Mouse (Mus musculus): ENCODE data around the gene Proz.
"Not testable (repeated sequence)": the region's sequence is repeated elsewhere in the genome, so short reads cannot be mapped to it uniquely, and the experiment has no call there.

The Proz gene

GRCm38 (mm10) chr8:13060441-13061150 lies at the start of gene Proz:
Gene Proz (plus strand): TSS chr8:13060914.
- ATAC-seq (ENCODE audit: low TSS enrichment), result no peak

GRCm38 (mm10) chr8:13019560-13019959 lies 41.2 kb upstream of the Proz start:
- ATAC-seq (ENCODE audit: low TSS enrichment), result no peak

GRCm38 (mm10) chr8:13021830-13022229 lies 38.9 kb upstream of the Proz start:
- ATAC-seq (ENCODE audit: low TSS enrichment), result peak; percentile 85

- no peak for ATAC-seq (ENCODE audit: low TSS enrichment)
Observed at GRCm38 (mm10) chr8:13025487-13026224, 35.1 kb upstream of the Proz start, which contains the start of gene F7. Gene F7 (plus strand): TSS chr8:13026034.

DNA sequence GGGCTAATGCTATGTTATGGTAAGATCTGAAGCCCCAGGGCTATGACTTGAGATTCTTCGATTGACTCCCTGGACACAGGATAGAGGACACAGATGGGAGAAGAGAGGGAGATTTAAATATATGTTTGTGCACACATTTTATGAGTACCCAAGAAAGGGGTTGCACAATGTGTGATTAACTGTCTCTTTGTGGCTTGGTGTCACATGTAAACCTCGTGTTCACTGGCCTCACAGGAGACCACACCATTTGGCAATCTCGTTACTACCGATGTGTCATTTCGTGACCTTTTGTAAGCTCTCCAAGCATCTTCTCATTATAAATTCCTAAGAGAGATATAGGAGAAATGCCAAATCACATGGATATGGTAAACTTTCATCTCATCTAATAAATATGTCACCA lies 33.1 kb upstream of the Proz start:
- no peak for ATAC-seq (ENCODE audit: low TSS enrichment)

DNA sequence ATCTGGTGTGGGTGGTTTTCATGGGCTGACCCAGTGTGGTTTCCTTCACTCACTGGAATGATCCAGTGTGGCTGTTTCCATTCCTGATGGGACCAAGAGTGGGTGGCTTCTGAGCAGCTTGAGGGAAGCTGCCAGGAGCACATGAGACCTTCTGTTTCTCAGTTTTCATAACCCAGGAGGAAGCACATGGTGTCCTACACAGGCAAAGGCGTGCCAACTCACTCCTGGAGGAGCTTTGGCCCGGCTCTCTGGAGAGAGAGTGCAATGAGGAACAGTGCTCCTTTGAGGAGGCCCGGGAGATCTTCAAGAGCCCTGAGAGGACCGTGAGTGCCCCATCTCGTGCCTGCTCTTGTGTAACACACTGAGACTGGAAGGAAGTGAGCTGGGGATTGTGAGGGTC lies 32.2 kb upstream of the Proz start:
- ATAC-seq (ENCODE audit: low TSS enrichment), result peak; percentile 87

DNA sequence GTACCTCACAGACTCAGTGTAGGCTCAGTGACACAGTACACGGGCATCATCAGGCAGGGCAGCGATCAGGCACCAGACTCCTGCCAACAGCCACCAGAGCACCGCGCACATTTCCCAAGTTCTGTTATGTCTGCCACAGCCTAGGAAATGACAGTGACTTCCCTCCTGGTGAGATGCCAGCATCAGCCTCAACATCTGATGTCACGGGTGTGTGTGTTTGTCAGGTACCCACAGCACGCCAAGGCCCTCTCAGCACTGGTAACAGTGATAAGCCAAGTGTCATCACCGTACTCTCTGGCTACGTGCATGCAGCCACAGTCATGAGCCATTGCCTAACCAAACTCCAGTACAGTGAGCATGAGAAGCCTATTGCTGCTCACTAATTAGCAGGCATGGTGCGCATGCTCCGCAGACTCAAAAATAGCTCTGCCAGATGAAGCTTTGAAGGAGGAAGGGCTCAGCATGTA lies 24.3 kb upstream of the Proz start:
- ATAC-seq (ENCODE audit: low TSS enrichment), result peak; percentile 89

DNA sequence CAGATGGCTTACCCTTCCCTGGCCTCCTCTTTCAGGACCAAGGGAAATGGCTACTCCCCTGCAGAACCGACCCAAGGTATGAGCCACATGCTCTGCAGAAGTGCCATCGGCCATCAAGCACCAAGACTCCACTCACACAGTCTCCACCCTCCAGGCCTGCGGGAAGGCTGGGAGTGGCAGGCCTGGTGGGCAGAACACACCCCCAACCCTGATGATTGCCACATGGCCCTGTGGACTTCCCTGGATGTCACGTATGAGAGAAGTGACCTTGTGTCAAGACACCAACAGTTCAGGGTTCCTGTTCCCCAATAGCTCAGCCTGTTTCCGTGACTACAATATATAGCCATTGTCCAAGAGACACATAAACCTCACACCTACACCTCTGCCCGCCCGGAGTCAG lies 23.7 kb upstream of the Proz start, which contains the start of gene F10:
F10 (plus strand) TSS at position 294 of the 400 bp plus-strand sequence.
- no peak for ATAC-seq (ENCODE audit: low TSS enrichment)

DNA sequence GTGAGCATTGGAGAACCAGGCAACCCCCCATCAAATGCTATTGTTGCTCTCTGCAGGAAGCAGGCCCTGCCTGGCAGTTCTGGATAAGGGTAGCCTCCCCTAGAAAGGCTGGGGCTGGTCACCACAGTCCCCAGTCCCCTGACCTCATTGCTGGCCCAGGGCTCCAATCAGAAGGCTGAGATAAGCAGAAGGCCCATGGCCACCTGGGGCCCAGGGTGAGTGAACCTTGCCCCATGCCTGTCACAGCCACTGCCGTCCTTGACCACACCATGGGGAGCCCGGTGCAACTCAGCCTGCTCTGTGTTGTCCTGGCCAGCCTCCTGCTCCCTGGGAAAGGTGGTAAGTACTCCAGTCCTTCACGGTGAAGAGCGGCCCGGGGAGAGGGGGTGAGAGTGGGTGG lies 23.1 kb upstream of the Proz start:
- ATAC-seq (ENCODE audit: low TSS enrichment), result no peak

- ATAC-seq (ENCODE audit: low TSS enrichment), result no peak
Observed at GRCm38 (mm10) chr8:13039054-13039453, 21.7 kb upstream of the Proz start.

DNA sequence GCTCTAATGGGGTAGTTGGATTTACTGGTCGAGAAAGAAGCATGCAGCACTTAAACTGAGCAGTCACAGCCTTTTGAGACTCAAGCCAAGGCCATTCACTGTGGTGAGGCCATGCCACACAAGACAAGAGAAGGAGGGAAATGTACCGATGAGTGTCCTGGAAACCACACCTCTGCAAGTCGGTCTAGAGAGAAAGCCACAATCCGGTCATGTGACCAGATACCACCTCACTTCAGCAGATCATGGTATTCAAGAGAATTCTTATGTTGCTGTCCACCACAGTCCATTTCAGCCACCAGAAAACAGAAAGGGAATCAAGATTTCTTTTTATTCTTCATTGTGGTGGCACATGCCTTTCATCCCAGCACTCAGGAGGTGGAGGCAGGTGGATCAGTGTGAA lies 19.3 kb upstream of the Proz start:
- ATAC-seq (ENCODE audit: low TSS enrichment), result no peak

DNA sequence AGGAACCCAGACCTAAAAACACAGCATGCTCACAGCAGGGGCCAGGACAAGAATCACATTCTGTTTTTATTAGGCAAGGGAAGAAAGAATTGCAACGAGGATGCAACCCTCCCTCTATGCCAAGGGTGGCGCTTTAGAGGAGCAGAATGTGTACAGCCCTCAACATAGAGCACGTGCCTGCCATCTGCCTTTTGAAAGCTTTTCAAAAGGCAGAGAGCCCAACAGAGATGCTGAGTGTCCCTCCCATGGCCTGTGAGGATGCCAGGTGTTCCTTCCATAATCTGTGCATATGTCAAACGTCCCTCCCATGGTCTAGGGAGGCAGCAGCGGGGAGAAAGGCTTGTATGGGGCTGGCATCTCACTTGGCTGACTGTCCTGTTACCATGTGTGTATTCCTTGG lies 13.1 kb upstream of the Proz start:
- no peak for ATAC-seq (ENCODE audit: low TSS enrichment)

GRCm38 (mm10) chr8:13050550-13050949 lies 10.2 kb upstream of the Proz start:
- ATAC-seq (ENCODE audit: low TSS enrichment), result no peak

GRCm38 (mm10) chr8:13057351-13057750 lies 3.4 kb upstream of the Proz start:
- no peak for ATAC-seq (ENCODE audit: low TSS enrichment)

- no peak for ATAC-seq (ENCODE audit: low TSS enrichment)
Observed at GRCm38 (mm10) chr8:13063112-13063511, 2.4 kb downstream of the Proz start.

DNA sequence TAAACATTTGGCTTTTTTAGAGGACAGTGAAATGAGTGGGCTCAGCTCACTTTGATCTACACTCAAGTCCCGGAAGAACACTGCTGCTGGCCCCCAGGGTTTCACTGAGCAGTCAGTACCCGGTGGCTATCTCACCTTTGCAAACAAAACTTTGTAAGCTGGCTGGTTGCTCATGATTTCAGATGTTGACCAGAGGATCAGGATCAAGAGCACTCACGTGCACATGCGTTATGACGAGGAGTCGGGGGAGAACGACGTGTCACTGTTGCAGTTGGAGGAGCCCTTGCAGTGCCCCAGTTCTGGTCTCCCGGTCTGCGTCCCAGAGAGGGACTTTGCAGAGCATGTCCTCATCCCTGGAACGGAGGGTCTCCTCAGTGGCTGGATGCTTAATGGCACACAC lies 12.5 kb downstream of the Proz start:
- ATAC-seq (ENCODE audit: low TSS enrichment), result no peak

DNA sequence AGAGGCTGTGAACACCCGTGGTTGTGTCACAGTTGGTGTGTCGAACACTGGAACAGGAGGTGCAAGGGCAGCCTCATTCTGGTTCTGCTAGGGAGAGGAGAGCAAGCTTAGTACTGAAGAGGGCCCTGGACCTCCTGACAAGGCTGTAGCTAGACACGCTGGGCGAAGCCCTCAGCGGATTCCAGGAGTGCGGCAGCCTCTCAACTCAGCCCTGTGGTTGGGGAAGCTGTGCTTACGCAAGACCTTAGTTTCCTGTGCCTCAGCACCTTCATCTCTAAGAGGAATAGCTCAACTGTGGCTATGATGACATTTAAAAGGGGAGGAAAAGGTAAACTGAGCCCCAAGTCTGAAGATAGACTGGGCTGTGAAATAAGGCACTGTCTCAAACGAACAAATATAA lies 14.3 kb downstream of the Proz start:
- no peak for ATAC-seq (ENCODE audit: low TSS enrichment)

GRCm38 (mm10) chr8:13075579-13075978 lies 14.9 kb downstream of the Proz start:
- not testable (repeated sequence) for ATAC-seq (ENCODE audit: low TSS enrichment)

- ATAC-seq (ENCODE audit: low TSS enrichment), result peak; percentile 82
Observed at GRCm38 (mm10) chr8:13077542-13077941, 16.8 kb downstream of the Proz start.

- ATAC-seq (ENCODE audit: low TSS enrichment), result peak; percentile 65
Observed at GRCm38 (mm10) chr8:13104691-13105086, 44.0 kb downstream of the Proz start.

DNA sequence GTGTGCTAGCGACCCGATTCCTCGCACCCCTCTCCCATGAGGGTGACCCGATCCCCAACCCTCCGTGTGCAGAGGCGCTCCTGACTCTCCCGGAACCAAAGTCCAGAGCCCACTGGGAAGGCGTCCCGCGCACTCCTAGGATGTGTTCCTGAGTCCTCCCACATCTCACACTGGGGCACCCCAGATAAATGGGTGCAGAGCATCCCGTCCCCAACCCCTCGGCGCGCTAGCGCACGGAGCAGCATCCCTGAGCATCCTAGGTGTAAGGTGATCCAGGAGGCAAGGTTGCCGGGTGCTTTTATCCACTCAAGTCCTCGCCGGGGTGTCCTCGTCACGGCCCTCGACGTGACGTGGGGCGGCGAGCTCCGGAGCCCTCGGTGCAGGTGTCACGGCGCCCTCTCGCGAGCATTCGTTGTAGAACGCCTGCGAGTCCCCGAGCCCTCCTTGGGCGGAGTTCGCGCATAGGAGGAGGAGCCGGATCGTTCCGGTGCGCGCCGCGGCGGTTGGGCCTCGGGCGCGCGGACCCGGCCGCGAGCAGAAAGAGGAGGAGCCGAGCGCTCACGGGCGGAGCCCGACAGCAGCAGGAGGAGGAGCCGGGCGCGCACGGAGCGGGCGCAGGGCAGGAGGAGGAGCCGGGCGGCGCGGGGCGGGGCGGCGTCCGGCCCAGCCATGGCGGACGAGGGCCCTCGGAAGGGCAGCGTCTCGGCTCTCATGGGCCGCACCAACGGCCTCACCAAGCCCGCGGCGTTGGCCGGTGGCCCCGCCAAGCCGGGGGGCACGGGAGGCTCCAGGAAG lies 44.6 kb downstream of the Proz start, which contains the start of the genes Pcid2 and Cul4a:
Pcid2 (minus strand) TSS at position 373 of the 795 bp plus-strand sequence.
Cul4a (plus strand) TSS at position 535 of the 795 bp plus-strand sequence.
- peak; percentile 91 for ATAC-seq (ENCODE audit: low TSS enrichment)

All from frontal cortex, adult (tissue).